Mouse (Mus musculus): ENCODE measurements around the gene A030005L19Rik. TPM values are rescaled to one million over a fixed set of nuclear protein-coding genes. Genes with fewer than 3 reads are reported as not detected.

The A030005L19Rik gene
- total RNA-seq (2023), result 2.7 TPM

GRCm38 (mm10) chr1:82913025-82913424 lies at the start of gene A030005L19Rik:
Gene A030005L19Rik (plus strand): TSS chr1:82913325.

GRCm38 (mm10) chr1:82924650-82925049 lies 11.5 kb downstream of the A030005L19Rik start, which contains the start of gene A030014E15Rik:
Gene A030014E15Rik (plus strand): TSS chr1:82924917.

DNA sequence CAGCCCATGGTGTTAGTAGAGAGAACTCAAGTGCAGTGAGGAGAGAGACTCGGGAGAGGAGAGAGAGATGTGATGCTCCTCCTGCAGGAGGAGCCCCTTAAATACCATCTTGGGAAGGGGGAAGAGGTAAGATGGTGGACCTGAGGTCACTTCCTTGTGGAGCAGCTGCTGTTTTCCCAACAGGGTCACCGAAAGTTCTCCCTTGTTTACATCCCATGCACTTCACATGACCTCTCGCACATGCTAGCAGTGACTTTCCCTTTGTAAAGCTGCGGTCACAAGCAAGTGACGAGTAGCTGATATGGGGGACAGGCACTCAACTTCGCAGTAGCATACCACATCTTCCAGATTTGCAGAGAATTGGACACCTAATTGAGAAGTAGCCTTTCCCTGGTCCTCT lies 18.2 kb downstream of the A030005L19Rik start, which contains the start of gene Gm6217:
Gene Gm6217, minus strand, starts transcription at position 74 of the 400 bp plus-strand sequence.

GRCm38 (mm10) chr1:82943295-82943694 lies 30.2 kb downstream of the A030005L19Rik start, which contains the start of gene A030003K21Rik:
Gene A030003K21Rik (minus strand): TSS chr1:82943388.

DNA sequence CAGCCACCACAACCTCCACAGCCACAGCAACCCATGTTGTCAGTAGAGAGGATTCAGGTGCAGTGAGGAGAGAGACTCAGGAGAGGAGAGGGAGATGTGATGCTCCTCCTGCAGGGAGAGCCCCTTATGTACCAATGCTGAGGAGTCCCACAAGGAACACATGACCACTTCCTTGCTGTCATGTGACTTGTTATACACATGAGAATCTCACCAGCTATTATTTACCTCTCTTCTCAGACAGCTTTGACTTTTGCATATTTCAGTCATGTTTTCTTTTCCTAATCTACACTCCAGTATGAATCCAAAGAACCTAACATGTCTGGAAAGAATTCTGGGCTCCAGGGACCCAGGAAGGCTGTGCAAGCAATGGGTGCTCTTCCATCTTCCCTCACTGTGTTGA lies 42.8 kb downstream of the A030005L19Rik start, which contains the start of gene Gm7544:
Gene Gm7544, minus strand, starts transcription at position 101 of the 400 bp plus-strand sequence.

GRCm38 (mm10) chr1:82959870-82960385 lies 46.8 kb downstream of the A030005L19Rik start, which contains the start of gene Gm47955:
Gene Gm47955 (plus strand): TSS chr1:82960286.

Other genes starting within 250 kb of the A030005L19Rik start
- gene Mff, start 188.4 kb upstream of the A030005L19Rik start, total RNA-seq (2023), result 108 TPM
- not detected for gene Tm4sf20, start 144.9 kb upstream of the A030005L19Rik start, total RNA-seq (2023)
- not detected for gene Gm47791, start 142.1 kb upstream of the A030005L19Rik start, total RNA-seq (2023)
- 80.4 TPM for gene Agfg1, start 73.8 kb upstream of the A030005L19Rik start, total RNA-seq (2023)
- gene A030014E15Rik, start 11.6 kb downstream of the A030005L19Rik start, total RNA-seq (2023), result not detected
- gene Gm6217, start 18.1 kb downstream of the A030005L19Rik start, total RNA-seq (2023), result not detected
- gene A030003K21Rik, start 30.1 kb downstream of the A030005L19Rik start, total RNA-seq (2023), result not detected
- not detected for gene Gm7544, start 42.7 kb downstream of the A030005L19Rik start, total RNA-seq (2023)
- not detected for gene Gm47955, start 47.0 kb downstream of the A030005L19Rik start, total RNA-seq (2023)
- not detected for gene Gm47959, start 87.2 kb downstream of the A030005L19Rik start, total RNA-seq (2023)
- not detected for gene Slc19a3, start 125.1 kb downstream of the A030005L19Rik start, total RNA-seq (2023)
- not detected for gene Krtap28-10, start 129.2 kb downstream of the A030005L19Rik start, total RNA-seq (2023)
- not detected for gene Gm47969, start 131.6 kb downstream of the A030005L19Rik start, total RNA-seq (2023)
- gene A030005K14Rik, start 146.1 kb downstream of the A030005L19Rik start, total RNA-seq (2023), result not detected
- gene Krtap28-13, start 147.6 kb downstream of the A030005L19Rik start, total RNA-seq (2023), result not detected
- gene Ccl20, start 203.4 kb downstream of the A030005L19Rik start, total RNA-seq (2023), result not detected
- not detected for gene Daw1, start 246.4 kb downstream of the A030005L19Rik start, total RNA-seq (2023)